Mouse (Mus musculus): ENCODE results near the gene Emg1.

Gene Emg1

GRCm38 (mm10) chr6:124731038-124731437 is 19.1 kb upstream of the Emg1 start:
- H3K36me3 ChIP-seq (ENCODE audit: control insufficient read depth, insufficient read depth, low read length, poor library complexity, severe bottlenecking): peaks cover 35% of the 10 kb centered on the region
- no peak for DNase-seq (ENCODE audit: low read depth, low spot score)
- H3K27me3 ChIP-seq (ENCODE audit: control insufficient read depth, insufficient read depth, low read length, poor library complexity, severe bottlenecking): no peaks in the 10 kb centered on the region

GRCm38 (mm10) chr6:124729850-124730705 is 18.1 kb upstream of the Emg1 start:
- H3K27me3 ChIP-seq (ENCODE audit: control insufficient read depth, insufficient read depth, low read length, poor library complexity, severe bottlenecking): no peaks in the 10 kb centered on the region
- H3K36me3 ChIP-seq (ENCODE audit: control insufficient read depth, insufficient read depth, low read length, poor library complexity, severe bottlenecking): peaks cover 35% of the 10 kb centered on the region
- DNase-seq (ENCODE audit: low read depth, low spot score): peak; percentile 91

GRCm38 (mm10) chr6:124728621-124729020 is 16.6 kb upstream of the Emg1 start:
- Histone ChIP-seq H3K27me3 (ENCODE audit: control insufficient read depth, insufficient read depth, low read length, poor library complexity, severe bottlenecking) (no peaks in the 10 kb centered on the region), H3K36me3 (ENCODE audit: control insufficient read depth, insufficient read depth, low read length, poor library complexity, severe bottlenecking) (peaks cover 44% of the 10 kb centered on the region)
- DNase-seq (ENCODE audit: low read depth, low spot score): no peak

GRCm38 (mm10) chr6:124724472-124724871 is 12.5 kb upstream of the Emg1 start:
- DNase-seq (ENCODE audit: low read depth, low spot score): no peak
- H3K27me3 ChIP-seq (ENCODE audit: control insufficient read depth, insufficient read depth, low read length, poor library complexity, severe bottlenecking): no peaks in the 10 kb centered on the region
- H3K36me3 ChIP-seq (ENCODE audit: control insufficient read depth, insufficient read depth, low read length, poor library complexity, severe bottlenecking): peaks cover 42% of the 10 kb centered on the region

- Histone ChIP-seq H3K36me3 (ENCODE audit: control insufficient read depth, insufficient read depth, low read length, poor library complexity, severe bottlenecking) (peaks cover 37% of the 10 kb centered on the region), H3K27me3 (ENCODE audit: control insufficient read depth, insufficient read depth, low read length, poor library complexity, severe bottlenecking) (no peaks in the 10 kb centered on the region)
- DNase-seq (ENCODE audit: low read depth, low spot score): peak; percentile 75
Measured at GRCm38 (mm10) chr6:124723541-124723940, 11.6 kb upstream of the Emg1 start.

GRCm38 (mm10) chr6:124722876-124723473 is 11.0 kb upstream of the Emg1 start:
- peak; percentile 50 for DNase-seq (ENCODE audit: low read depth, low spot score)
- no peaks in the 10 kb centered on the region for H3K27me3 ChIP-seq (ENCODE audit: control insufficient read depth, insufficient read depth, low read length, poor library complexity, severe bottlenecking)

GRCm38 (mm10) chr6:124720904-124721303 is 8.9 kb upstream of the Emg1 start:
- Histone ChIP-seq H3K36me3 (ENCODE audit: control insufficient read depth, insufficient read depth, low read length, poor library complexity, severe bottlenecking) (peaks cover 19% of the 10 kb centered on the region), H3K27me3 (ENCODE audit: control insufficient read depth, insufficient read depth, low read length, poor library complexity, severe bottlenecking) (no peaks in the 10 kb centered on the region)
- peak; percentile 85 for DNase-seq (ENCODE audit: low read depth, low spot score)

More at GRCm38 (mm10) chr6:124722876-124723473, 11.0 kb upstream of the Emg1 start:
- peaks cover 31% of the 10 kb centered on the region for H3K36me3 ChIP-seq (ENCODE audit: control insufficient read depth, insufficient read depth, low read length, poor library complexity, severe bottlenecking)

GRCm38 (mm10) chr6:124719354-124719978 is 7.5 kb upstream of the Emg1 start:
- H3K27me3 ChIP-seq (ENCODE audit: control insufficient read depth, insufficient read depth, low read length, poor library complexity, severe bottlenecking): no peaks in the 10 kb centered on the region
- DNase-seq (ENCODE audit: low read depth, low spot score): no peak
- peaks cover 18% of the 10 kb centered on the region for H3K36me3 ChIP-seq (ENCODE audit: control insufficient read depth, insufficient read depth, low read length, poor library complexity, severe bottlenecking)

GRCm38 (mm10) chr6:124718703-124719102 is 6.7 kb upstream of the Emg1 start:
- H3K27me3 ChIP-seq (ENCODE audit: control insufficient read depth, insufficient read depth, low read length, poor library complexity, severe bottlenecking): no peaks in the 10 kb centered on the region
- no peak for DNase-seq (ENCODE audit: low read depth, low spot score)
- H3K36me3 ChIP-seq (ENCODE audit: control insufficient read depth, insufficient read depth, low read length, poor library complexity, severe bottlenecking): peaks cover 17% of the 10 kb centered on the region

GRCm38 (mm10) chr6:124717968-124718367 is 6.0 kb upstream of the Emg1 start:
- H3K27me3 ChIP-seq (ENCODE audit: control insufficient read depth, insufficient read depth, low read length, poor library complexity, severe bottlenecking): no peaks in the 10 kb centered on the region
- no peak for DNase-seq (ENCODE audit: low read depth, low spot score)

GRCm38 (mm10) chr6:124716864-124717490 is 5.0 kb upstream of the Emg1 start:
- DNase-seq (ENCODE audit: low read depth, low spot score): peak; percentile 90
- Histone ChIP-seq H3K27me3 (ENCODE audit: control insufficient read depth, insufficient read depth, low read length, poor library complexity, severe bottlenecking) (no peaks in the 10 kb centered on the region), H3K36me3 (ENCODE audit: control insufficient read depth, insufficient read depth, low read length, poor library complexity, severe bottlenecking) (peaks cover 17% of the 10 kb centered on the region)

More at GRCm38 (mm10) chr6:124717968-124718367, 6.0 kb upstream of the Emg1 start:
- peaks cover 17% of the 10 kb centered on the region for H3K36me3 ChIP-seq (ENCODE audit: control insufficient read depth, insufficient read depth, low read length, poor library complexity, severe bottlenecking)

- H3K36me3 ChIP-seq (ENCODE audit: control insufficient read depth, insufficient read depth, low read length, poor library complexity, severe bottlenecking): peaks cover 10% of the 10 kb centered on the region; the same call in 1 of the 2 replicates
- DNase-seq (ENCODE audit: low read depth, low spot score): no peak
- H3K27me3 ChIP-seq (ENCODE audit: control insufficient read depth, insufficient read depth, low read length, poor library complexity, severe bottlenecking): no peaks in the 10 kb centered on the region
Measured at GRCm38 (mm10) chr6:124712918-124713317, 940 bp upstream of the Emg1 start.

GRCm38 (mm10) chr6:124708289-124708889 is 3.6 kb downstream of the Emg1 start:
- no peak for DNase-seq (ENCODE audit: low read depth, low spot score)
- H3K36me3 ChIP-seq (ENCODE audit: control insufficient read depth, insufficient read depth, low read length, poor library complexity, severe bottlenecking): peaks cover 12% of the 10 kb centered on the region
- H3K27me3 ChIP-seq (ENCODE audit: control insufficient read depth, insufficient read depth, low read length, poor library complexity, severe bottlenecking): no peaks in the 10 kb centered on the region

- no peaks in the 10 kb centered on the region for H3K27me3 ChIP-seq (ENCODE audit: control insufficient read depth, insufficient read depth, low read length, poor library complexity, severe bottlenecking)
- H3K36me3 ChIP-seq (ENCODE audit: control insufficient read depth, insufficient read depth, low read length, poor library complexity, severe bottlenecking): peaks cover 17% of the 10 kb centered on the region
- DNase-seq (ENCODE audit: low read depth, low spot score): no peak
Measured at GRCm38 (mm10) chr6:124706061-124706627, 5.8 kb downstream of the Emg1 start.

Measured in splenic B cell, adult 2 months (primary cell).